Mouse (Mus musculus) bone marrow, adult 2 months (tissue): Measurements from ENCODE around the gene Slc6a12. TPM values are rescaled to one million over a fixed set of nuclear protein-coding genes. Genes with fewer than 3 reads are reported as not detected.

Experiments
- H3K27ac ChIP-seq: fragments of 200-500 bp; 2 replicates; pipeline ENCODE4 v1.5.1; 2012; ENCODE audit warnings: low read depth, mild to moderate bottlenecking, control low read depth, inconsistent platforms, low read length; ENCODE audit not compliant: control insufficient read depth, poor library complexity, insufficient read depth
- H3K4me1 ChIP-seq: fragments of 200-500 bp; 2 replicates; pipeline ENCODE4 v1.6.1; 2011; ENCODE audit warnings: low read length; ENCODE audit not compliant: control insufficient read depth, insufficient read depth
- H3K4me3 ChIP-seq: fragments of 200-500 bp; replicated peaks from 2 replicates; pipeline ENCODE3; 2011; ENCODE audit warnings: mild to moderate bottlenecking, low read depth, low read length, control low read depth; ENCODE audit not compliant: control insufficient read depth
- CTCF ChIP-seq: fragments of 200-500 bp; IDR thresholded peaks from 2 replicates; pipeline ENCODE4 v1.5.1; 2011; ENCODE audit warnings: low read length, control low read depth; ENCODE audit not compliant: control insufficient read depth, insufficient read depth
- POLR2A ChIP-seq: fragments of 200-500 bp; IDR thresholded peaks from 2 replicates; pipeline ENCODE4 v1.6.1; 2011; ENCODE audit warnings: low read depth, mild to moderate bottlenecking, control low read depth, low read length, borderline replicate concordance; ENCODE audit not compliant: control insufficient read depth
- WGBS: fragments of 180-500 bp; shearing (Covaris S2); methylation state at CpG from one replicate; pipeline ENCODE4 v1.1.7; 2018; 5-methylcytosine and 5-hydroxymethylcytosine counted together
- polyA plus RNA-seq: library from polyadenylated mRNA; stranded (reverse); fragments of >200 nt; gene quantifications from 2 replicates; pipeline ENCODE4 v1.2.4, GENCODE M21; 2011; ENCODE audit warnings: low replicate concordance; ENCODE audit not compliant: missing spikeins, insufficient read depth, insufficient read length

Gene Slc6a12
- polyA plus RNA-seq, 1 experiment, result 6.3 TPM

DNA sequence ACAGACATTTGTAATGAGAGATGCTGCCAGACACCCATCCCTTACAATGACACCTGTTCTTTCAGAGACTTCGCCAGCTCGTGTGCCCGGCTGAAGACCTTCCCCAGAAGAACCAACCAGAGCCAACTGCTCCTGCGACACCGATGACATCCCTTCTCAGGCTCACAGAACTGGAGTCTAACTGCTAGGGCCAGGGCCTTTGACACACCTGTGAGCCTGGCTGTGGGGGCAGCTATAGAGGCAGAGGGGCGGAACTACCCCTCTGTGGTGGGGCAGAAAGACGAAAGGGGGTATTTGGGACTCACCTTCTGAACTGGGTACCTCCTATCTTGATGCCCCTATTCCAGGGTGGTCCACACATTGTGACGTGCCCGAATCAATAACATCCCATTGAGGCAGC, 5.6 kb upstream of the Slc6a12 start:
- peak overlapping the region; percentile 19 for H3K4me3 ChIP-seq
- H3K27ac ChIP-seq, result no peak overlapping the region
- TF ChIP-seq POLR2A (no peak), CTCF (no peak)
- WGBS, result 85% methylated on average over 9 of the region's 9 CpGs
- peaks cover 9% of the 10 kb centered on the region for H3K4me1 ChIP-seq

GRCm38 (mm10) chr6:121337770-121338518, 4.9 kb upstream of the Slc6a12 start:
- WGBS, result 28% methylated on average over 3 of the region's 3 CpGs
- H3K27ac ChIP-seq, result no peak overlapping the region
- H3K4me3 ChIP-seq, result no peak overlapping the region
- TF ChIP-seq CTCF (peak; percentile 94), POLR2A (no peak)
- H3K4me1 ChIP-seq, result peaks cover 11% of the 10 kb centered on the region

DNA sequence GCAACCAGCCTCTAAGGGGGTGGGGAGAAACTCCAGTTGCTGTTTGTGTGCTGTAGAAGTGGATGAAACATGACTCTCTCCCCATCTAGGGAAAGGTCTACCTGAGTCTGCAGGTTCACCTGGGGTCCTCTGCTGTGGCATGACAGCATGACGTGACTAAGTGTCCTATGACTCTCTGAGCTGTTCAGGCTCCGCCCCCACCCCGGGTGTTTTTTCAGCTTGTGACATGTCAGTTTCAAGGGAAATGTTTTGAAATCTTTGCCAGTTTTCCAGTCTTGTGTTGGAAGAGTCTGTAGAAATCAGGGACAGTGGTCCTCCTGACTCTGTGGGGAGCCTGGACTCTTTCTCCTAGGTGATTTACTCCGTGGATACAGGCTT, 4.4 kb upstream of the Slc6a12 start:
- 42% methylated on average over 4 of the region's 4 CpGs for WGBS
- TF ChIP-seq POLR2A (no peak), CTCF (no peak)
- Histone ChIP-seq H3K4me3 (no peak overlapping the region), H3K4me1 (peaks cover 14% of the 10 kb centered on the region), H3K27ac (no peak overlapping the region)

DNA sequence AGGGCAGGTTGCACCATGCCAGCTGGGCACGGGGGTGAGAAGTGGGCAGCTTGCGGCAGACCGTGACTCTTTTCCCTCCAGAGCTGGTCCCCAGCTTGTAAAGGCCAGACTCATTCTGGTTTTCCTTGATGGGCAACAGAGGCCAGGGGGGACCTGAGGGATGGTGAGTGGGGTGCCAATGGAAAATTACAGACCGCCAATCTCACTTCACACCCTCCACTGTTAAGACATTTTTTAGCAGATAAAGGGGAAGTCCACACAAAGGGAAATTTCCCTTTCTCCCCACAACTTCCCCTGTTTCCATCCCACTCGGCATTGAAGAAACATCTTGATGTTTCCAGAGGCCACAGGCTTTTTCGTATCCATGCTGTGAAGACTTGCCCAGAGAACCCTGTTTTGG, 1.2 kb upstream of the Slc6a12 start:
- H3K27ac ChIP-seq, result peak overlapping the region; percentile 43; the same call in 1 of the 2 replicates
- TF ChIP-seq POLR2A (no peak), CTCF (no peak)
- H3K4me3 ChIP-seq, result no peak overlapping the region
- 3% methylated on average over 6 of the region's 6 CpGs for WGBS
- peaks cover 8% of the 10 kb centered on the region for H3K4me1 ChIP-seq

- 54% methylated on average over 6 of the region's 6 CpGs for WGBS
- Histone ChIP-seq H3K27ac (peak overlapping the region; percentile 82), H3K4me3 (peak overlapping the region; percentile 61), H3K4me1 (peaks cover 4% of the 10 kb centered on the region)
- TF ChIP-seq POLR2A, result no peak
- no peak for TF ChIP-seq CTCF
Observed at GRCm38 (mm10) chr6:121343771-121344123, 871 bp downstream of the Slc6a12 start.

DNA sequence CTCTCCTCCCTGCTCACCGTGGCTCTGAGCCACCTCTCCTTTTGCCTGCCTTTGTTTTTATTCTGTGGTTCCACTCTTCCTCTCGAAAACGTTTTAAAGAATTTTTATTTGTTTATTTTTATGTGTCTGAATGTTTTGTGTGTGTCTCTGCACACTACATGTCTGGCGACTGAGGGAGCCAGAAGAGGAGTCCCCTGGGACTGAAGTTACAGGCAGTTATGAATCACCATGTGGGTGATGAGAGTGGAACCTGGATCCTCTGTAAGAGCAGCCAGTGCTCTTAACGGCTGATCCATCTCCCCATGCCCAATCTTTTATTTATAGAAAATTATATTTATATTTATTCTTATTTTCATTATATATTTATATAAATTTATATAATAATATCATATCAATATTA, 1.5 kb downstream of the Slc6a12 start:
- WGBS, result 55% methylated on average over 5 of the region's 5 CpGs
- peaks cover 4% of the 10 kb centered on the region for H3K4me1 ChIP-seq
- H3K27ac ChIP-seq, result no peak overlapping the region
- TF ChIP-seq POLR2A, result no peak
- no peak for TF ChIP-seq CTCF
- no peak overlapping the region for H3K4me3 ChIP-seq

DNA sequence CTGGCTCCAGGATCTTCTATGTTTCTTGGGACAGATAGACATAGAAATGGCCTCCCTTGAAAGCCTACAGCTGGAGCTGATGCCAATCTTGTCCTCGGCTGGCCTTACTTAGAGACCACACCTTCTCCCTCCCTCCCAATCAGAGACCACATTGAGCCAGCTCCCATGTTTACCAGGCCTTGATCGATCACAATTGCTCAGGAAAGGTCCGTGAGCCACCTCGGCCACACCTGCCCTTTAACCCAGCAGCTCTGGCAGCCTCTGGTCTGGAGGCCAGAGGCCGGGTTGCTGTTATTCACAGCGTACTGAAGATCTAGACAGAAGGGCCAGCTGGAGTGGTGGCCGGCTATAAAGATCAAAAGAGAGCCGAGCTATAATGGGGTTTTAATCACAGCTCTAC, 3.6 kb downstream of the Slc6a12 start:
- 77% methylated on average over 8 of the region's 8 CpGs for WGBS
- Histone ChIP-seq H3K4me3 (no peak overlapping the region), H3K4me1 (peaks cover 4% of the 10 kb centered on the region), H3K27ac (no peak overlapping the region)
- TF ChIP-seq CTCF, result no peak
- TF ChIP-seq POLR2A, result no peak

DNA sequence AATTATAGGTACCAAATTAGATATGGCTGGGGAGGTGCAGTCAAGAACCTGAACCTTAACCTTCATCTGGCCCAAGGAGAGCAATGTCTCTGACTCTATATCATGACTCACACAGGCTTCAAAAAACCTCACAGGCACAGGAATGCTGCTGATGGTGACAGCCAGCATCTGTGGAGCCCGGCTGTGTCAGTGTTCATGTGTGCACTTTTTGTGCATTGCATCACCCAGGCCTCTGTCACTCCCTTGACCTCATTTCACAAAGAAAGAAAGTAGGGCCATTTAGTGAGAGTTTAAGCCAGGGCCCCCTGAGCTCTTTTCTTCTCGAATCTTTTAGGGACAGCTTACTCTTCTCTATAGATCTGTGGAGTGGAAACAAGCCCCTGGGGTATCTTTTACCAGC, 9.4 kb downstream of the Slc6a12 start:
- 55% methylated on average over 2 of the region's 2 CpGs for WGBS
- Histone ChIP-seq H3K4me3 (no peak overlapping the region), H3K27ac (no peak overlapping the region), H3K4me1 (no peaks in the 10 kb centered on the region)
- TF ChIP-seq POLR2A (no peak), CTCF (no peak)

DNA sequence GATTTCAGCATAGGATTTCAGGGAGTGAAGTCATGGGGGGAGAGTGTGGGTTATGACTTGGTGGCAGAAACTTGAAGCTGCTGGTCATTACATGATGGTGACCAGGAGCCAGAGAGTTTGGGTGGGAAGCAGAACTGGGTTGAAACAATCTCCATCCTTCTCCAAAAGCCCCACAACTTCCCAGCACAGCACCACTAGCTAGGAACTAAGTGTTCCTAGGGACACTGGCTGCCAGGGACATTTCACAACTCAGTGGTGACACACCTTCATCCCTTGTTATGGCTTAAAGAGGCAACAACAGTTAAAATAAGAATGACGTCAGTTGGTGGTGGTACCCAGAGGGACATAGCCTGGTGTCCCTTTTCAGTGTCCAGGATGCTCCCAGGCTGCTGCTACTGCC, 13.2 kb downstream of the Slc6a12 start:
- Histone ChIP-seq H3K27ac (no peak overlapping the region), H3K4me1 (no peaks in the 10 kb centered on the region), H3K4me3 (no peak overlapping the region)
- TF ChIP-seq CTCF (no peak), POLR2A (no peak)
- 80% methylated on average over 1 of the region's 1 CpGs for WGBS

GRCm38 (mm10) chr6:121357232-121357631, 14.4 kb downstream of the Slc6a12 start:
- TF ChIP-seq CTCF (no peak), POLR2A (no peak)

More at GRCm38 (mm10) chr6:121357232-121357631, 14.4 kb downstream of the Slc6a12 start:
- H3K27ac ChIP-seq, result no peak overlapping the region
- no peaks in the 10 kb centered on the region for H3K4me1 ChIP-seq
- WGBS, result 87% methylated on average over 6 of the region's 6 CpGs
- H3K4me3 ChIP-seq, result no peak overlapping the region
